Mouse (Mus musculus) liver, embryonic 14.5 days (tissue): ENCODE measurements around the gene Hectd4. TPM values are rescaled to one million over a fixed set of nuclear protein-coding genes. Genes with fewer than 3 reads are reported as not detected.
"Not testable (repeated sequence)": the region's sequence is repeated elsewhere in the genome, so short reads cannot be mapped to it uniquely, and the experiment has no call there.

Experiments used
- ATAC-seq: fragments of 200-750 bp; cut with Nextera tagmentation; 2 replicates; pipeline ENCODE4 v1.8.0; 2017; ENCODE audit warnings: moderate number of reproducible peaks, mild to moderate bottlenecking, moderate library complexity; ENCODE audit not compliant: insufficient read depth
- DNase-seq, 3 experiments: peaks; one replicate each; pipeline ENCODE4 v3.0.0-alpha.2; 2012 to 2013; ENCODE audit warnings: low read depth in 3 of 3, low spot score in 3 of 3
- H3K27ac ChIP-seq: fragments of 300-500 bp; sonication (generic); 2 replicates; pipeline ENCODE4 v1.5.1; 2014; ENCODE audit warnings: moderate library complexity, mild to moderate bottlenecking, control low read depth, inconsistent platforms
- H3K27me3 ChIP-seq: fragments of 300-500 bp; sonication (generic); 2 replicates; pipeline ENCODE4 v1.6.1; 2014; ENCODE audit warnings: mild to moderate bottlenecking, low read length, moderate library complexity; ENCODE audit not compliant: control insufficient read depth, insufficient read depth
- H3K36me3 ChIP-seq: fragments of 300-500 bp; sonication (generic); replicated peaks from 2 replicates; pipeline ENCODE4 v1.6.1; 2014; ENCODE audit warnings: low read depth; ENCODE audit not compliant: control insufficient read depth, insufficient read depth
- H3K4me1 ChIP-seq, 2 experiments: fragments of 200-500 bp in 1 of 2; fragments of 300-500 bp in 1 of 2; sonication (generic) in 1 of 2; replicated peaks; 2 replicates each; pipeline ENCODE4 v1.6.1; 2012 to 2014; ENCODE audit warnings: antibody characterized with exemption in 1 of 2, inconsistent platforms in 1 of 2, low read length in 1 of 2; ENCODE audit not compliant: control insufficient read depth in 2 of 2, insufficient read depth in 2 of 2
- H3K4me2 ChIP-seq: fragments of 300-500 bp; sonication (generic); 2 replicates; pipeline ENCODE4 v1.6.1; 2014; ENCODE audit warnings: low read depth, mild to moderate bottlenecking, control low read depth, moderate library complexity
- H3K4me3 ChIP-seq, 2 experiments: fragments of 200-500 bp in 1 of 2; fragments of 300-500 bp in 1 of 2; sonication (generic) in 1 of 2; 2 replicates each; pipeline ENCODE4 v1.5.1; 2012 to 2014; ENCODE audit warnings: low read depth in 2 of 2, low read length in 2 of 2, mild to moderate bottlenecking in 2 of 2, control low read depth in 1 of 2, inconsistent platforms in 1 of 2, moderate library complexity in 1 of 2; ENCODE audit not compliant: insufficient read depth in 1 of 2
- H3K9ac ChIP-seq: fragments of 300-500 bp; sonication (generic); replicated peaks from 2 replicates; pipeline ENCODE4 v1.6.1; 2014; ENCODE audit warnings: mild to moderate bottlenecking, control low read depth, moderate library complexity
- H3K9me3 ChIP-seq: fragments of 300-500 bp; sonication (generic); 2 replicates; pipeline ENCODE4 v1.6.1; 2016; ENCODE audit warnings: low read length, mixed read lengths; ENCODE audit not compliant: control insufficient read depth
- CTCF ChIP-seq: IDR thresholded peaks from 2 replicates; pipeline ENCODE4 v1.5.1; 2016; ENCODE audit warnings: antibody characterized with exemption, low read depth, control low read depth
- EP300 ChIP-seq: IDR thresholded peaks from 2 replicates; pipeline ENCODE4 v1.6.1; 2016; ENCODE audit warnings: antibody characterized with exemption, low read depth
- WGBS: fragments of 180-500 bp; shearing (Covaris S2); extraction: QIAGEN DNeasy Blood & Tissue Kit; methylation state at CpG from one replicate; pipeline ENCODE4 v1.1.7; 2014; ENCODE audit not compliant: insufficient replicate concordance; 5-methylcytosine and 5-hydroxymethylcytosine counted together
- polyA plus RNA-seq, 2 experiments: library from polyadenylated mRNA; depleted of rRNA in 1 of 2; stranded (reverse) in 1 of 2; unstranded in 1 of 2; fragments of >200 nt; fragmentation: Nextera tagmentation in 1 of 2; extraction: Ambion mirVana in 1 of 2; gene quantifications; 2 replicates each; pipeline versions ENCODE4 v1.2.1 to v1.2.3; 2012 to 2014

Hectd4 gene
- polyA plus RNA-seq, 2 experiments, result 11.2 to 15.8 TPM

DNA sequence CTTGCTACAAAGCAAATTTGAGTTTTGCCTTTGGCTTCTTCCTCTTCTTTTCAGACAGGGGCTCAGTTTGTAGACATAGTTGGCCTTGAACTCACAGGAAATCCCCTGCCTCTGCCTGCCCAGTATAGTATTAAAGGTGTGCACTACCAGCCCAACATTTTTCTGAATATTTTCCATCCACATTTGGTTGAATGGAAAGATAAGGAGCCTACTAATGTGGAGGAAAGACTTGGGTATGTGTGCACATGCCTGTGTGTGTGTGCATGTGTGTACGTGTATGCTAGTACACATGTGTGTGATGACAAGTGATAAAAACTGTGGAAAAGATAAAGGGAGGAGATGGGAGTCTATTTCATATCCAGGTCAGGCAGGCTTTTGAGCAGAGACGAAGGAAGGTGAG, 5.8 kb downstream of the Hectd4 start:
- TF ChIP-seq EP300 (no peak), CTCF (no peak)
- no peak overlapping the region; a peak in 1 of 4 replicates for H3K4me3 ChIP-seq
- H3K4me2 ChIP-seq, result peak overlapping the region; percentile 48
- no peak for ATAC-seq
- no peaks in the 10 kb centered on the region for H3K9me3 ChIP-seq
- peaks cover 19% of the 10 kb centered on the region for H3K36me3 ChIP-seq
- DNase-seq, result no peak
- H3K27me3 ChIP-seq, result no peaks in the 10 kb centered on the region
- WGBS, result 24% methylated on average over 2 of the region's 2 CpGs
- H3K9ac ChIP-seq, result peak overlapping the region; percentile 27
- peaks cover 54 to 56% of the 10 kb centered on the region in 2 experiments for H3K4me1 ChIP-seq
- H3K27ac ChIP-seq, result peak overlapping the region; percentile 63

DNA sequence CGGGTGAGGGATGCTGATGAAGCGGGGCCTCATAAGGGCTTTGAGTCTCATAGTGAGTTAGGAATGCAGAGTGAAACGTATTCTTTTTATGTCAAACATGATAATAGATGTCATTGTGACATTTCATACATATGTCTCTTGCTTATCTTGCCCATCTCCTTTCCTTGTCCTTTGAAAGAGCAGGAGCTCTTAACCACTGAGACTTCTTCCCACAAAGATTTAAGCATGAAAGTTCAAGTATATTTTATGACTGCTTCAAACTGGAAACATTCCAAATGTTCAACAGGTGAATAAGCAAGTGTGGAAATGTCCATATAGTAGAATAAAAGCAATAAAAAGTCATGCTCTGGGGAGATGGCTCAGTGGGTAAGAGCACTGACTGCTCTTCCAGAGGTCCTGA, 6.4 kb downstream of the Hectd4 start:
- ATAC-seq (no peak), DNase-seq (no peak)
- Histone ChIP-seq H3K27ac (peak overlapping the region; percentile 63), H3K27me3 (no peaks in the 10 kb centered on the region), H3K9ac (peak overlapping the region; percentile 27), H3K9me3 (no peaks in the 10 kb centered on the region), H3K36me3 (peaks cover 19% of the 10 kb centered on the region), H3K4me1 (peaks cover 58 to 60% of the 10 kb centered on the region in 2 experiments), H3K4me3 (no peak overlapping the region), H3K4me2 (peak overlapping the region; percentile 48)
- WGBS, result 50% methylated on average over 3 of the region's 3 CpGs
- TF ChIP-seq EP300 (no peak), CTCF (no peak)

DNA sequence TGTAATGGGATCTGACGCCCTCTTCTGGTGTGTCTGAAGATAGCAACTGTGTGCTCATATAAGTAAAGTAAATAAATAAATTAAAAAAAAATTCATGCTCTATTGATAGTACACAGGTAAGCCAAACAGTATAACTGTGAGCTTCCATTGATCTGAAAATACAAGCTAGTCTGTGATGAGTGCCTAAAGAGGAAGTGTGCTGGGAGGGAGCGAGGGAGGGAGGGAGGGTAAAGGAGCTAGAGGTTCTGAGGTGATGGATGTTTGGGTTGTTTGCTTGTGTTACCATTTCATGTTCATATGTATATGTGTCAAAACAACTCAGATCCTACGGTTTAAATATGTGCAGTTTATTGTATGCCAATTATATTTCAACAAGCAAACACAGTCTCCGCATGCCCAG, 6.8 kb downstream of the Hectd4 start:
- TF ChIP-seq CTCF (0 out of 2 replicates have a peak, but pooled peaks have one; percentile 38), EP300 (no peak)
- H3K4me1 ChIP-seq, result peaks cover 60 to 62% of the 10 kb centered on the region in 2 experiments
- H3K9me3 ChIP-seq, result no peaks in the 10 kb centered on the region
- no peaks in the 10 kb centered on the region for H3K27me3 ChIP-seq
- H3K4me3 ChIP-seq, result no peak overlapping the region
- WGBS, result 76% methylated on average over 4 of the region's 4 CpGs
- no peak for ATAC-seq
- peak overlapping the region; percentile 48 for H3K4me2 ChIP-seq
- DNase-seq, result no peak
- H3K27ac ChIP-seq, result no peak overlapping the region; the same call in 1 of the 2 replicates
- H3K9ac ChIP-seq, result peak overlapping the region; percentile 13
- peaks cover 20% of the 10 kb centered on the region for H3K36me3 ChIP-seq

DNA sequence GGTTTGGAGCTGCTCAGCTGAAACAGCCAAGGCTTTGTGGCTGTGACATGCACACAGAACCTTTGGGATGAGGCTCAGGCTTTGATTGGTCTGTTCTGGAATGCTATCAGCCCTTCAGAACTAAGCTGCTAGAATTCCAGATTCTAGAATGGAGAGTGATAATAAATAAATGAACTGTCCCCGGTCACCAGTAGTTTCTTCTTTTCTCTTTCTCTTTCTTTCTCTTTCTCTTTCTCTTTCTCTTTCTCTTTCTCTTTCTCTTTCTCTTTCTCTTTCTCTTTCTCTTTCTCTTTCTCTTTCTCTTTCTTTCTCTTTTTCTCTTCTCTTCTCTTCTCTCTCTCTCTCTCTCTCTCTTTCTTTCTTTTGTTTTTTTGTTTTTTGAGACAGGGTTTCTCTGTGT, 7.3 kb downstream of the Hectd4 start:
- WGBS, result 82% methylated on average over 1 of the region's 1 CpGs
- H3K4me3 ChIP-seq, ATAC-seq, DNase-seq, H3K27ac ChIP-seq, H3K27me3 ChIP-seq, H3K9me3 ChIP-seq, H3K9ac ChIP-seq: not testable (repeated sequence)
- peaks cover 65% of the 10 kb centered on the region in 2 experiments for H3K4me1 ChIP-seq
- H3K36me3 ChIP-seq, result peaks cover 19% of the 10 kb centered on the region
- peak overlapping the region; percentile 48 for H3K4me2 ChIP-seq

DNA sequence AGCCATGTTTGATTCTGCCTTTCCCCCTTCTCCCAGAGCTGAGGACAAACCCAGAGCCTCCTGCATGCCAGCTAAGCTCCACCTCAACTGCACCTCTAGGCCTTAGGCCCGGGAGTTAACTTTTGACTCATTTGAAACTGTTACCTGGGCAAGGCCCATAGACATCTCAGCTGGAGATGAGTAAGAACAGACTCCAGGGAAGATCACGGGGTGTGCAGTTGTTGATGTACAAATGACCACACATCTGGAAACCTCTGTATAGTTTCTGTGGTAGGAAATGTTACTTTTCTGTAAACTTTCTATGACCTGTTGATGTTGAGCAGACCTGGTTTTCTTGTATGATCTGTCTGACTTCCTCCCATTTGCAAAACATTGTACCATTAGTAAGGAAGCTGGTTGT, 9.2 kb downstream of the Hectd4 start:
- 91% methylated on average over 2 of the region's 2 CpGs for WGBS
- Histone ChIP-seq H3K27me3 (no peaks in the 10 kb centered on the region), H3K4me3 (no peak overlapping the region), H3K27ac (no peak overlapping the region; the same call in 1 of the 2 replicates), H3K4me1 (peaks cover 75 to 78% of the 10 kb centered on the region in 2 experiments), H3K9me3 (no peaks in the 10 kb centered on the region), H3K4me2 (no peak overlapping the region), H3K36me3 (peaks cover 25% of the 10 kb centered on the region), H3K9ac (no peak overlapping the region)
- ATAC-seq (no peak), DNase-seq (no peak)
- TF ChIP-seq EP300 (no peak), CTCF (no peak)
